Mouse (Mus musculus) gastrocnemius, postnatal 25 days (tissue): Measurements from ENCODE around the gene Bri3bp. TPM values are rescaled to one million over a fixed set of nuclear protein-coding genes. Genes with fewer than 3 reads are reported as not detected.
"Not testable (repeated sequence)": the region's sequence is repeated elsewhere in the genome, so short reads cannot be mapped to it uniquely, and the experiment has no call there.

Source experiments
- DNase-seq: peaks from one replicate; pipeline ENCODE4 v3.0.0; 2022
- total RNA-seq, 2 experiments: library from RNA; stranded (reverse); gene quantifications; 1 replicate in 1 of 2; 2 replicates in 1 of 2; pipeline ENCODE4 v1.2.3; 2021

The Bri3bp gene
- total RNA-seq, 2 experiments from 2014 or later, result 3.5 to 4.7 TPM

- DNase-seq, result peak; percentile 65
These were observed 32.5 kb upstream of the Bri3bp start for GRCm38 (mm10) chr5:125408842-125409241.

- DNase-seq, result no peak
These were observed 31.8 kb upstream of the Bri3bp start for GRCm38 (mm10) chr5:125409348-125410090.

GRCm38 (mm10) chr5:125411972-125412530 lies 29.3 kb upstream of the Bri3bp start:
- no peak for DNase-seq

DNA sequence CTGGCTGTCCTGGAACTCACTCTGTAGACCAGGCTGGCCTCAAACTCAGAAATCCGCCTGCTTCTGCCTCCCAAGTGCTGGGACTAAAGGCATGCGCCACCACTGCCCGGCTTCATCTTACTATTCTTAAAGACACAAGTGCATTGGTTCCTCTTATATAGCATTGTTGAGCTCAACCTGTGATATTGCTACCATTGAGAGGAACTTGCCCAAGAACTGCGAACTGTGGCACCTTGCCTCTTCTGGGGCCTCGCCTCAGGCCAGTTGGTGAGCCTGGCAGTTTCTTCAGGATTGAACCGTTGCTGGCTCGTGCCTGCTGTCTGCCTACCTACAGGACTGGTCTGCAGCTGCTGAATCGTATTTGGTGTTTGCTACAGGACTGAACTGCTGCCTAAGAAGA lies 28.8 kb upstream of the Bri3bp start:
- DNase-seq, result not testable (repeated sequence)

DNA sequence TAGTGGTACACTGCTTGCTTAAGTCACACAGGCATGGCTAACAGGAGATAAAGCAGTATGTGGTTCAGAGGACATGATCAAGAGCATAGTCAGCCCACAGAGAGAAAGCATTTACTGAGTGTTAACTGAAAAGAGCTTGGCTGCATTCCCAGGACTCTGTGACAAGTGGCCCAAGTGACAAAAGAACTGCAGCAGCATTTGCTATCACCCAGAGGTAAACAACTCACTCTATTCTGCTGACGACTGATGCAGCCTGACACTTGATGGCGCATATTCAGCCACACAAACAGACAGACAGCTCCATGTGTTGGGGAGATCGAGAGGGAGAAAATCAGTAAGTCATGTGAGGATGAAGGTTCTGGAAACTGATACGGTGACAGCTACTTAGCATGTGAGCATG lies 27.6 kb upstream of the Bri3bp start:
- no peak for DNase-seq

DNA sequence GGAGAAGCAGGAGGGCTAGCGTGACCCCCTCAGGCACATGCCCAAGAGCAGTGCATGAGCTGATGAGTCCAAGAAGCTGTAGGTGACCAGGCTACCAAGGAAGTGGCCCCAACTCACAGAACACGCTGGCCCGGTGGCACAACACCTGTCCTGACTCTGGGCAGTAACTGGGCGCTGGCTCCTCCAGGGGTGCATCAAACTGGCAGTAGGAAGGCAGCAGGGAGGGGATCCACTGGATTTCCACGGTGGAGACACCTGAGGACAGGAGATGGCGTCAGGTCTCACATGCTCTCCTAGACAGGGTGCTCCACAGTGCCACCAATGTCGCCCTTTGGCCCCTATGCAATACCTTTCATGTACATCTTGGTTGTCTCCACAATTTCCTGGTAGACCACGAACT lies 25.2 kb upstream of the Bri3bp start:
- DNase-seq, result no peak

DNA sequence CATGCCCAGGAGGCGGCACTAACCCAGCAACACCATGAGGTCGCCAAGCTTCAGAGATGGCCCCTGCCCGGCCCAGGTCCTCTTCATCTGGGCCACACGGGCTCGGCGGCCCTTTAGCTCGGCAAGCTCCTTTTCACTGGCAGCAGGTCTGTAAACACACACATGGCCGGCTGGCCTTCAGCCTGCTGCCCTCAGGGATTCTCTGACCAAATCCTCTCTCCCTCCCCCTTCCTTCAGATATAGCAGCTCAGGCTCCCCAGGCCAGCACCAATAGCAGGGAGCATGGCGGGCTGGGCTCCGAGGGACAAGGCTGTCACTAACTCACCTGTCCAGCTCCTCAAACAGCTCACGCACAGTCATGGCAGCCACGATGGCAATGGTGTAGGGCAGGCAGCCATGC lies 22.7 kb upstream of the Bri3bp start:
- no peak for DNase-seq

DNA sequence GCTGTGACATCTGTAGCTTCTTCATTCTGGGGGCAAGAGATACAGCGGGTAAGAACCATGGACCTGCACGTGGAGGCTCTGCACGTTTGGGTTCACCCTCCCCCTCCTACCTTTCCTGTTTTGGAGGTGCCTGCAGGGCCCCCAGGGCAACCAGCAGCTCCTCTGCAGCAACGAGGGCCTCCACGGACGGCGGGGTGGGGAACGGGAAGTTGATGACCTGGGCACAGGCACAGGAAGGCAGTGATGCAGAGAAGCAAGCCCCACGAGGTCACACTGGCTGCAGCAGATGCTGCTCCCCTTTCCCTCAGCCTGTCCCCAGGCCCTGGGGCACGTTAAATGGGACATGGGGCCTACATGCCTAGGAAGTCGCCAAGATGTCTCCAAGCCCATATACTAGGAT lies 22.2 kb upstream of the Bri3bp start:
- no peak for DNase-seq

DNA sequence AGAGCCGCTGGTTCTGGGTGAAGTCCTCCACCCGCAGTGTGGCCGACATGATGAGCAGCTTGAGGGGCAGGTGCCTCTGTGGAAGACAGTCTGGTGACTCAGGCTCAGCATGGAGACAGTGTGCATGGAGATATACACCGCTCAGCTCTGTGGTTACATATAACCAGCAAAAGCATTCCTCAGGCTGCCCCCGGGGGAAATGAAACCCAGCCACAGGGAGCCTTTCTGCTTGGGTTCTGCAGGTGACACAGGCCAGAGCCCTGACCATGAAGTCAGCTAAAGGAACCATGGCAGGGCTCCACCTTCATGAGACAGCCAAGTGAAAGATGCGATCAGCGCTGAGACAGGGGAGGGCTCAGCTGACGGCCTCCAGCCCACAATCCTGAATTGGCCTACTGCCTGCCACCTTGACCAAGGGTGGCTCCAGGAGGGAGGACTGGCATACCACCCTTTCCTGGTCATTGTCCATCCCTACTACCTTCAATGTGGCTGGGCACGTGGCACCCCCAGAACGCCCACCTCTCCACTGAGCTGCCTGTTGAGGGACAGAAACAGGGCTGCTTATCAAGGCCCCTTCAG lies 15.6 kb upstream of the Bri3bp start:
- no peak for DNase-seq

DNA sequence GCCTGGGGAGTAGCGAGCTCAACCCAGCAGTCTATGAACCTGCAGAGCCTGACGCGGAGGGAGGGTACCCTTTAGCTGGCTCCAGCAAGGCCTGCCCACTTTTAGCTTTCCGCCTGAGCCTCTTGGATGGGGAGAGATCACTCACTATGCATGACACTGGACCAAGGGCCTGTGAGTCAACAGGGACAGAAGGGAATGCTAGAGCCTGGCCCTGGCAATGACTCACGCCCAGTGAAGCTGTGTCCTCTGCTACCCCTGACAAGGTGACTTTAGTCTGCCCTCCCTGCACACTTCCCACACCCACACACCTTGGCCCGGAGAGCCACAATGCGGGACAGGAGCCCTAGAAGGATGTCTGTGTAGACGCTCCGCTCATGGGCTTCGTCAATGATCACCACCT lies 15.0 kb upstream of the Bri3bp start:
- no peak for DNase-seq

DNA sequence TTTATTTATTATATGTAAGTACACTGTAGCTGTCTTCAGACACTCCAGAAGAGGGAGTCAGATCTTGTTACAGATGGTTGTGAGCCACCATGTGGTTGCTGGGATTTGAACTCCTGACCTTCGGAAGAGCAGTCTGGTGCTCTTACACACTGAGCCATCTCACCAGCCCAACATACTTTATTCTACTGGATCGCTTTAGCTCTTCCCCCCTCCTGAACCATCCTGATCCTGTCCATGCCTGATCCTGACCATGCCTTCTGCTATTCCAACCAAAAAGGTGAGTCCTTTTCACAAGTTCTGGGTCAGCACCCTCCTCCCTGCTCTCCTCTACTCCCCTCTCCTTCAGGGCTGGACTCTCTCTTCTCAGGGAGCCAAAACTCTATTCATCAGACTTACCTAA lies 9.0 kb upstream of the Bri3bp start:
- DNase-seq, result not testable (repeated sequence)

GRCm38 (mm10) chr5:125433793-125434337 lies 7.5 kb upstream of the Bri3bp start, which contains the start of gene Dhx37:
Gene Dhx37, minus strand, starts transcription at chr5:125434121.
- DNase-seq, result peak; percentile 91

DNA sequence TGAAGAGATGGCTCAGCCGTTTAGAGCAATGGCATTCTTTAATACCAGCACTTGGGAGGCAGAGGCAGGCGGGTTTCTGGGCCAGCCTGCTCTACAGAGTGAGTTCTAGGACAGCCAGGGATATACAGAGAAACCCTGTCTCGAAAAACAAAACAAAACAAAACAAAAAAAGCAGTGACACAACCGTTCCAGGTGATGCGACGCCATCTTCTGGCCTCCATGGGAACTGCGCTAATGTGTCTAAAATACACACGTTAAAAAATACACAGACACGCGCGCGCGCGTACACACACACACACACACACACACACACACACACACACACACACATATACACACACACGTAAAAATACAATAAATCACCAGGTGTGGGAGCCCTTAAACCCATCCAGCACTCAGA lies 7.0 kb upstream of the Bri3bp start:
- DNase-seq, result not testable (repeated sequence)

DNA sequence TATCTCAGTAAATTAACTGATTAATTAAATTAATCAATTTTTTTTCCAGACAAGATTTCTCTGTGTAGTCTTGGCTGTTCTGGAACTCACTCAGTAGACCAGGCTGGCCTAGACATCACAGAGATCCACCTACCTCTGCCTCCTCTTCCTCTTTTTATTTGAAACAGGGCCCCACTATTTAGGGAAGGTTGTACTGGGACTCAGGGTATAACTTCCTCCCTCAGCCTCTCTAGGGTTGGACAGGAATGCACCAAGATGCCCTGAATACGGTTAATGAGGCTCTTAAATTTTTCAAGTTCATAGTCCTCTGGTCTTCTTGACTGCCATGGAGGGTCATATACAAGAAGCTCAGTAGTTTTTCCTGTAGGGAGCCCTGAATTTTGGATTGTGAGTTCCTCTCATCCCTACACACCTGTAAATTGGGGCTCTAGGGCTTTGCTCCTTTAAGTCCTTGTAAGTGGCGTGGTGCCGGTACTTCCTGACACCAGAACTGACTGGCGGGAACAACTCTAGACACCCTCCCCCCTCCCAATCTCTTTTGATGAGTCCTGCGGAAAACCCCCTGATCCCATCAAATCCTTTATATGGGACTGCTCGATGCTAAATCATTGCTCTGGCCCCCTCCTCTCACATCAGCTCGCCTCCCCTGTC lies 660 bp upstream of the Bri3bp start:
- DNase-seq, result no peak

DNA sequence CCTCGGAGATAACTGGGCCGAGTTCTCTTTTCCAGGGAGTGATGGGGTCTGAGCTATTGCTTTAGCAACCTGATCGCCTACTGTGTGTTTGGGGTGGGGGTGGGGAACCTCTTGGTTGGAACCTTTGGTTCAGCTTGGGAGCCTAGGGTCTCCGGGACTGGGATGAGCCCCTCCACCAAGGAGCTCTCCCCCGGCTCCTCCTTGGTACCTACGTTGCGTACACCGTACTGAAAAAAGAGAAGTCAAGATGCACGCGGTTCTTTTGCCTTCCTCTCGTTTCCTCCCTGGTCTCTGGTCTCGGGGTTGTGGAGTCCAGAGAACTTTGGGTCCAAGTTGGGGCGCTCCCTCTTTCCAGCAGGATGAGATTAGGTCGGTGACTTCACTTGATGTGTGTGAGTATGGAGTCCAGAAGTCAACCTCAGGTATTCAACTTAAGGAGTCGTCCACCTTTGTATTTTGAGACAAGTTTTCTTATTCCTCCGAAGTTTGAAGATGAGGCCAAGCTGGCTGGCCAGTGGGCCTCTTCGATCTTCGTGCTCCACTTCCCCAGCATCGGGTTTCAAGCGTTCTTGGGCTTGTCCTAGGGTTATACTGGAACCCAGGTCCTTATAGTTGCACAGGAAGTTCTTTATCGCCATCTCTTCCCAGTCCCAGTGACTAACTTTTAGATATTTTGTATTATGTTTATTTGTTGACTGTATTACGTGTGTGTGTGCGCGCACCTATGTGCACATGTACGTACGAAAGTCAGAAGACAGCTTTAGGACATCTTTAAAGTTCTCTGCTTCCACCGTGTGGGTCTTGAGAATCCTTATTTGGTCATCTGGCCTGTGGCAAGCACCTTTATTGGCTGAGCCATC lies 998 bp downstream of the Bri3bp start:
- DNase-seq, result no peak

DNA sequence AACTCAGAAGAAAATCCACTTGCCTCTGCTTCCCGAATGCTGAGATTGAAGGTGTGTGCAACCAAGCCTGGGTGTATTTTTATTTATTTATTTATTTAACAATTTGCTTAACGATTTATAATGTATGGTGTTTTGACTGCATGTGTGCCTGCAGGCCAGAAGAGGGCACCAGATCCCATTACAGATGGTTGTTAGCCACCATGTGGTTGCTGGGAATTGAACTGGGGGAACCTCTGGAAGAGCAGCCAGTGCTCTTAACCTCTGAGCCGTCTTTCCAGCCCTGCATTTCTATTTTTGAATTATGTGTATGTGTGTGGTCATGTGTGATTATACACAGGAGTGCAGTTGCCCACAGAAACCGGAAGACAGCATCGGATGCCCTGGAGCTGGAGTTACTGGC lies 2.0 kb downstream of the Bri3bp start:
- no peak for DNase-seq

GRCm38 (mm10) chr5:125443915-125444314 lies 2.5 kb downstream of the Bri3bp start:
- no peak for DNase-seq

- DNase-seq, result no peak
These were observed 3.2 kb downstream of the Bri3bp start for GRCm38 (mm10) chr5:125444554-125444953.

DNA sequence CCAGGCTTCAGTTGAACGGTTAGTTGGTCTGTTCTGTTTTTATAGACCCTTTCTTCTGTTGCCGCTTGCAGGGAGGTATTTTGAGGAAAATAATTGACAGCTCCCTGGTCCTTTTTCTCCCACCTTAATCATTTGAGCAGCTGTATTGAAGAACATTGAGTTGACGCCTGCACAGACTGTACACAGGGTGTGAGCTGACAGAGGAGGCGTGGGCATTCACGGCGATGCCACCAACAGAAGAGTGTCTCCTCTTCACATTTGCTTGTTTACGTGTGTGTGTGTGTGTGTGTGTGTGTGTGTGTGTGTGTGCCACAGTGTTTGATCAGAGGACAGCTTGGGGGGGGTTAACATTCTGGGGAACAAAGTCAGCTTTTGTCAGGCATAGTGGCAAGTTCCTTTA lies 5.0 kb downstream of the Bri3bp start:
- no peak for DNase-seq

DNA sequence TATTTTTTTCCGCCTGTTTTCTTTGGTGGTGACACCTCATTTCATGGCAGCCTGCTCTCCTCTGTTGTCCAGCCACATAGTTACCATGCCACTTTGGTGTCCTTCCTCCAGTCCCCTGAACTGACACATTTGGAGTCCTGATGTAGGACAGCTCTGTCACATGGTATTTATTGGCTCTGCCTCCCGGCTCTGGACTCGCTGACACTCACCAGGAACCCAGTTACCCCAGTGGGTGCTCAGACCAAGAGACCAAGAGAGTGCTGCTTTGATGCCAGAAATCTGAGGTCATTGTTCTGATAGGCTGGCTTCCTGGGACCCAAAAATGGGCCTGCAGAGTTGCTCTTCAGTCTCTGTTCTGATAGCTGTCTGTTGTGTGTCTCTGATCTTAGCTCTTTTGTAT lies 6.7 kb downstream of the Bri3bp start:
- no peak for DNase-seq

- no peak for DNase-seq
These were observed 7.3 kb downstream of the Bri3bp start for GRCm38 (mm10) chr5:125448631-125449030.

DNA sequence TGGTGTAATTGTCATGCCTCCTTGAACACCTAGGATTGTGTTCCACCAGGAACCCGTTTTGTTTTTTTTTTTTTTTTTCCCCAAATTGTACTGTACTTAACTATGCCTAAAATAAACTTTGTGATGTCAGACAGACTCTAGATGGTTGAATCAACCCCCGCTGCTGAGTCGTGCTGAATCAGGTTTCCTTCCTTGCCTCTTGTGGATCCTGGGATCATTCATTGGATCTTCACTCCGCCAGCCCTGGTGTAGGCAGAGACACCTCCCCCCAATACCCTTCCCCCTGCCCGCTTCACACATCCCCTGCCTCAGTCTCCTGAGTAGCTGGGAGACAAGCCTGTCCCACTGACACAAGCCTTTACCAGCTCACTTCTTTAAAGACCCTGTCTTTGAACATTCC lies 7.9 kb downstream of the Bri3bp start:
- no peak for DNase-seq
